Mouse (Mus musculus) Muller cell, postnatal 12 days (primary cell): ENCODE data around the gene Sdk2.

Experiments used
- DNase-seq: peaks from one replicate; pipeline ENCODE4 v3.0.0-alpha.2; 2015; ENCODE audit errors: inconsistent ontology term

The Sdk2 gene

GRCm38 (mm10) chr11:114066951-114067762, at the start of gene Sdk2:
Gene Sdk2, minus strand, starts transcription at chr11:114067046.
- DNase-seq, result peak; percentile 77

DNA sequence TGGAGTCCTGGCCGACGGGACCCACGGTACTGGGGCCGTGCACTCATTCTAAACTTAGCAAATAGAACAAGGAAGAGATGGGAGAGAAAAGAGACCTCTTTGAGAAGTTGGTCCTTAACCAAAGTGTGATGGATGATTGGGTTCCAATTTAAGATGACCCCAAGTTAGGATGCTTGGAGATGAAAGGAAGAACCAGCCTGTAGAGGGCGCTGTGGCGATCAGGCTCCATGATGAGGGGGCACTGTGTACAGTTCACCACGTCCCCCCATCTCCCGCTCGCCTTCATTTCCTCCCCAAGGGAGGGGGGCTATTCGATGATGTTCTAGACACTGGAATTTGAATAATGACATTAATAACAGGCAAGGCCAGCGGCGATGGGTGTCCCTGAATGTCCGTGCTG, 48.2 kb upstream of the Sdk2 start:
- no peak for DNase-seq

- DNase-seq, result no peak
These were observed 47.8 kb upstream of the Sdk2 start for GRCm38 (mm10) chr11:114114674-114115073.

GRCm38 (mm10) chr11:114110851-114111250, 44.0 kb upstream of the Sdk2 start:
- DNase-seq, result no peak

DNA sequence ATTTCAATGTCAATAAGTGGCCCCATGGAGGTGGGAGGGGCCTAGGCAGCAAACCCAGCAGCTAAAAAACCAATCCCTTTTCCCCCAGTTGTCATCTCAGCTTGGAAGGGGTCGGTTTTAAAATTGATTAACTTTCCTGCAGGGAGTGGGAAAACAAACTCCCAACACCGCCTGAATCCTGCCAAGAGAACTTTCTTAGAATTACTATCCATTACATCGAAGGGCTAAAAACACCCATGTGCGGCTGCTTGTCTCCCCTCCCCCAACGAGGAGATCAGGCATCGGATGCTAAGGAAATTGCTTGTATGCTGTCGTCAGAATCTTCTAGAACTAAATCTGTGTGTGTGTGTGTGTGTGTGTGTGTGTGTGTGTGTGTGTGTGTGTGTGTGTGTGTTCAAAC, 26.8 kb upstream of the Sdk2 start:
- no peak for DNase-seq

- no peak for DNase-seq
These were observed 26.3 kb upstream of the Sdk2 start for GRCm38 (mm10) chr11:114093175-114093574.

GRCm38 (mm10) chr11:114080606-114081005, 13.8 kb upstream of the Sdk2 start:
- DNase-seq, result peak; percentile 79

DNA sequence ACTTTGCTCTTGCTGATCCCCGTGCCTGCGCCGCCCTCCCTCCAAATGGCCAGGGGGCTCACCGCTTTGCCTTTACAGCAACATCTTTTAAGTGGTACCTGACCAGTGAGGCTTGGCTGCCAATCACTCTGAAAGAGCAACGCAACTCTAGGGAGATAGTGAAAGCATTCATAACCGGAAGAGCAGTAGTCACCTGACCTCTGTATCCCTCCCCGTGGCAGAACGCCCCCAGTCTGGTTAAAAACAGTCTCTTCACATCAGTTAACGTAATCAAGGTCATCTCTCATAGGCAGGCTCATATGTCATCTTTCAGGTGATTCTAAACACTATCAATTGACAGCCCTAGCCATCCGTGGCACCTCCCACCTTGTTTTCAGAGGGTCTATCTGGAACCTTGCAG, 5.8 kb upstream of the Sdk2 start:
- DNase-seq, result no peak

DNA sequence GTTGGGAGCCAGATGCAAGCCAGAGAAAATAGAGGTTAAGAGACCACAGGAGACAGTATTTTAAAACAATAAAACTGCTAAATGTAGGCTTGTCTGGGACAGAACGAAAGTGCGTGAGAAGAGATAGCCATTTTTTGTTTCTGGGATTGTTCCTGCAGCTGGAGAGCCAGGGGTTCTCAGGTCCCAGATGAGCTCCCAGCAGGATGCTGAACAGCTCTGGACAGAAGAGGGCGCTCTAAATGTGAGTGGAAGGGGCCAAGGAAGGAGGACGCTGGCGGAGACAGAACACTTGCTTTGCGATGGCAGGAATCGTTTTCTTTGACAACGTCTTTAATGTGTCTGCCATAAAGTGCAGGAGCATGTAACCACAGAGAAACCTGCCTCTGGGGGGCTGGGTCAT, 5.2 kb upstream of the Sdk2 start:
- no peak for DNase-seq

DNA sequence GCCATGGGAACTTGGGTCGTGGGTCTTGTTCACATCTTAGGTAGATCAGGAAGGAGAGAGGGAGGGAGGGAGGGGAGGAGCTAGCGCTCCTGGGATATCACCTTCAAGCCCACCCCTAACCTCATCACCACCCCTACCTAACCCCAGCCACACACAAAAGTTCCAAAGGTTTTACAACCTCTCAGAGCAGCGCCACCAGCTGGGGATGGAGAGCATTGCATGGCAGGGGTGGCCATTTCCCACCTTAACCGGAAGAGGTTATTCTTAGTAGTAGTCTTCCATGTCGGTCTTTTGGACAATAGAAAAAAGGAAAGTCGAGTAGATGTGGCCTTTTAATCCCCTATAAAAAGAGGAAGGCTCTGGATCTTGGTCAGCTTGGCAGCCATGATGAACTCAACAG, 4.0 kb upstream of the Sdk2 start:
- no peak for DNase-seq

- no peak for DNase-seq
These were observed 3.3 kb upstream of the Sdk2 start for GRCm38 (mm10) chr11:114070131-114070530.

DNA sequence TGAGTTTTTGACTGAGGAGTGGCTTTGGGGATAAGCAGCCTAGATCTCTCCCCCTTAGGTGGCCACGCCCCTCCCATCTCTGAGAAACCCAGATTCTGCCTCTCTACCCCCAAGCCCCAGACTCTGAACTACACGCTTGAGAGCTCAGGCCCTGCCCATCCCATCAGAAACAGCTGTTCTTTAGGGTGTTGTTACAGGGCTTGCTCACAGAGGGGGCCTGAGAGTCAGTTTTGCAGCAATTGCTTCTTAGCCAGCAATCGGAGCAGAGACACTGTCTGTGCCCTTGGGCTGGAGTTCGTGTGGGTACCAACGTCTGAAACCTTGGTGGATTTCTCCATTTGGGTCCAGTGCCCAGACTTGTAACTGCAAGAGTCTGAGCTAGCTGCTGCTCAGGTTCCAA, 1.5 kb upstream of the Sdk2 start:
- peak; percentile 45 for DNase-seq

- peak; percentile 71 for DNase-seq
These were observed 522 bp downstream of the Sdk2 start for GRCm38 (mm10) chr11:114066098-114066950.

GRCm38 (mm10) chr11:114065596-114065995, 1.2 kb downstream of the Sdk2 start:
- DNase-seq, result no peak

DNA sequence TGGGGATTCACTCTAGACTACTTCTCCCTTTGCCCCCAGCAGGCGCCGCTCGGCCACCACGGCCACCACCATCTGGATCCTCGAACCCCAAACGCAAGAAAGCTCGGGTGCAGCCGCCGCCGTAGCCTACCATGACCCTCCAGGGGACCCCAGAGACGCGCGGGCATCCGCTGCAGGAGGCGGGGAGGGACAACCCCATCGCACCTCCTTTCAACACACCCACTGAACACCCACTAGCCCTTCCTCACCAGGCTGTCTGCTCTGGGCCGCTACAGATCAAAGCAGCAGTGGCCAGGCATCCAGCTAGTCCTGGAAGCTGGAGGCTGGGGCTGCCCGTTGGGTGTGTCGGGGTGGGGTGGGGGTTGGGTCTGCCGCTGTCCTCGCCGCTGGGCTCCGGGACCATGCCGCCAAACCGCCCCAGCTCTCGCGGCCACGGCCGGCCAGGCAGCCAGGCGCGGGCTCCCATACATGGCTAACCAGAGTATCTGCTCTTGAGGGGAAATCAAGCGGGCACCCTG, 1.9 kb downstream of the Sdk2 start:
- no peak for DNase-seq

- no peak for DNase-seq
These were observed 4.9 kb downstream of the Sdk2 start for GRCm38 (mm10) chr11:114061946-114062345.

DNA sequence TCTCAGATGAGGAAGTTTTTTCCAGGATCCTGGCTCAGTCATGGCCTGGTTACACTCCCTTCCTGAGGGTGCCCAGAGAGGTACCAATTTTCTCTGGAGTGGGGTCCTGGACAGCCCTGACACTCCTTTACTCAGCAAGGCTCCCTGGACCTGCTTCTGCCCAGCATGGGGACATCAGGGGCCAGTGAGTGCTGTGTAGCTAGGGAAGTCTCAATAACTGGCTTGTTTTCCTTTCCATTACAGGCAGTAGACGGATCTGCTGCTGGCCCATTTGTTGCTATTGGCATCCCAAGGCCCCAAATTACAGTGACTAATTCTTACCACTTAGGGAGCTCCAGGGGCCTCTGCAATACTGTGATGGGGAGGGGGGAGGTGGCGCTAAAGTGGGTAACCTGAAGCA, 5.6 kb downstream of the Sdk2 start:
- DNase-seq, result no peak

- no peak for DNase-seq
These were observed 10.5 kb downstream of the Sdk2 start for GRCm38 (mm10) chr11:114056351-114056750.

DNA sequence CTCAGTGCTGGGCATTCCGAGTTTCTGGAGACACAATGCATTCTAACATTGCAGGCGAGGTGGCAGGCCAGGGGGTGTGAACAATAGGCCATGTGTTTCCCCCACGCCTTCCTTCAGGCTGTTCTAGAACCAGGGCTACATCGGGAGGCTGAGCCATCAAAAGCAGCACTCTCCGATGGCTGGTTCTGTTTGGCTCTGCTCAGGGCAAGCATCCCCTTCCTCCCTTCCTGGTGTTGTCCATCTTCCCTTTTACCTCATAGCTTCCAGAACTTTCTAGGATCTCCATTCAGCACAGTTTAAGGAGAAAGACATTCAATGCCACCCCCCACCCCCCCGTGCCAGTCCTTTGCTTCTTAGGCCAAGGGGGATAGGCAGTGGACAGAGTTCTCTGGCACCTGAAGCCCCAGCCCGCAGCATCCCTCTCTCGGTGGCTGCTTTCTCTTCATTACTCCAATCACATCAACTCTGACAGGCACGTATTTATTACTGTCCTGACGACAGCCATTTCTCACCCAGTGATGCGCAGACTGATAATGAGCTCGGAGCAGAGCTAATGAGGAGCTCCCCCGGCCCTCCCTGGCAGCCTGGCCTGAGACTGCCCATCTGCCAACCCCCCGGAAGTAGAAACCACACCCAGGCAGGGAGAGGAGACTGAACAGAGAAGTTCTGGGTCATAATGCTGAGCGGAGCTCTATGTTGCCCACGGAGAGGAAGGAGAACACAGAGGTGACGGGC, 12.1 kb downstream of the Sdk2 start:
- DNase-seq, result peak; percentile 94

DNA sequence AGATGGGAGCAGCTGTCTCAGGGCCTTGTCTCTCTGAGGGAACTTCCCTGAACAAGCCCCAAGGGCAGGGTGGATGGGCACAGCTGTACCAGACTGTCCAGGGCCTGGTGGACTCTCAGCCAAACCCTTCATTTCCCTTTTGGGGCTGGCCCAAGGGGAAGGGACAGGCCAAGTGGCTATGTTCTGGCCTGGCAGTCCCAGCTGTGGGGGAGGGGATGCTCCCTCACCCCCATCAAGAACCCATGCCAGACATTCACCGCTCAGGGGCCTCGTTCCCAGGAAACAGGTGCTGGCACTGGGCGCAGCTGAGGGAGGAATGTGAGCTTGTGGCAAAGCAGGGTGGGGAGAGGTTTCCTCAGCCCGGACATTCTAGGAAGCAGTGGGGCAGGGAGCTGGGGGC, 15.5 kb downstream of the Sdk2 start:
- peak; percentile 88 for DNase-seq

GRCm38 (mm10) chr11:114050511-114050910, 16.3 kb downstream of the Sdk2 start:
- no peak for DNase-seq

DNA sequence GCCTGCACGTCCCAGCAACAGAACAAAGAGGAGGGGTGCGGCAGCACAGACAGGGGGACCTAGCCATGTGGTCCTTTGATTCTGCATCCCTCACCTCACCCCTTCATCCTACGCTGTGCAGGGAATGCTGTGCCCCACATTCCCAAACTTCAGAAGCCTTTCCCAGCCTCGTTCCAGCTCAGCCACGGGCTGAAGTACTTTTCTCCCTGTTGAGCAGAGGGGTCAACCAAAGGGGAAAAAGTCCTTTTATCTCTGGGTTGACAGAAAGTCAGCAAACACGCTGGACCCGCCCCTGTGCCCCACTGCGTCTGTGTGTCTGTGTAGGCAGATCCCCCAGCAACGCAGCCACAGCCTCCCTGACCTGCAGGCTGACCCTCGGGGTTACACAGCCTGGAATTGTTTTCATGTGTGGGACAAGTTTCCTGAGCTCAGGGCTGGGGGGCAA, 18.9 kb downstream of the Sdk2 start:
- DNase-seq, result no peak
